Mouse (Mus musculus) limb, embryonic 12.5 days (tissue): ENCODE results near the gene Daam1. TPM values are rescaled to one million over a fixed set of nuclear protein-coding genes. Genes with fewer than 3 reads are reported as not detected.

Experiments used
- ATAC-seq: fragments of 200-750 bp; cut with Nextera tagmentation; 2 replicates; pipeline ENCODE4 v1.8.0; 2017; ENCODE audit warnings: low read depth, moderate TSS enrichment; ENCODE audit not compliant: insufficient number of reproducible peaks, insufficient read depth, low FRiP score, low TSS enrichment
- H3K27ac ChIP-seq: fragments of 300-500 bp; sonication (generic); 2 replicates; pipeline ENCODE4 v1.5.1; 2016; ENCODE audit warnings: mild to moderate bottlenecking, moderate library complexity
- H3K27me3 ChIP-seq: fragments of 300-500 bp; sonication (generic); 2 replicates; pipeline ENCODE4 v1.6.1; 2016; ENCODE audit warnings: mild to moderate bottlenecking, moderate library complexity
- H3K36me3 ChIP-seq: fragments of 300-500 bp; sonication (generic); 2 replicates; pipeline ENCODE4 v1.6.1; 2016; ENCODE audit warnings: mild to moderate bottlenecking, moderate library complexity
- H3K4me1 ChIP-seq: fragments of 300-500 bp; sonication (generic); replicated peaks from 2 replicates; pipeline ENCODE4 v1.6.1; 2016
- H3K4me2 ChIP-seq: fragments of 300-500 bp; sonication (generic); 2 replicates; pipeline ENCODE4 v1.6.1; 2016; ENCODE audit warnings: mild to moderate bottlenecking, moderate library complexity
- H3K4me3 ChIP-seq: fragments of 300-500 bp; sonication (generic); replicated peaks from 2 replicates; pipeline ENCODE4 v1.5.1; 2016; ENCODE audit warnings: mild to moderate bottlenecking
- H3K9ac ChIP-seq: fragments of 300-500 bp; sonication (generic); replicated peaks from 2 replicates; pipeline ENCODE4 v1.6.1; 2016; ENCODE audit warnings: mild to moderate bottlenecking, moderate library complexity
- H3K9me3 ChIP-seq: fragments of 300-500 bp; sonication (generic); 2 replicates; pipeline ENCODE4 v1.6.1; 2016; ENCODE audit warnings: mild to moderate bottlenecking, moderate library complexity
- WGBS: fragments of 180-500 bp; shearing (Covaris S2); methylation state at CpG from one replicate; pipeline ENCODE4 v1.1.7; 2016; 5-methylcytosine and 5-hydroxymethylcytosine counted together
- polyA plus RNA-seq: library from polyadenylated mRNA; unstranded; fragments of >200 nt; fragmentation: Nextera tagmentation; extraction: Ambion mirVana; gene quantifications from 2 replicates; pipeline ENCODE4 v1.2.1, GENCODE M21; 2016

The Daam1 gene
- polyA plus RNA-seq, 1 experiment from 2014 or later: 8.2 TPM

DNA sequence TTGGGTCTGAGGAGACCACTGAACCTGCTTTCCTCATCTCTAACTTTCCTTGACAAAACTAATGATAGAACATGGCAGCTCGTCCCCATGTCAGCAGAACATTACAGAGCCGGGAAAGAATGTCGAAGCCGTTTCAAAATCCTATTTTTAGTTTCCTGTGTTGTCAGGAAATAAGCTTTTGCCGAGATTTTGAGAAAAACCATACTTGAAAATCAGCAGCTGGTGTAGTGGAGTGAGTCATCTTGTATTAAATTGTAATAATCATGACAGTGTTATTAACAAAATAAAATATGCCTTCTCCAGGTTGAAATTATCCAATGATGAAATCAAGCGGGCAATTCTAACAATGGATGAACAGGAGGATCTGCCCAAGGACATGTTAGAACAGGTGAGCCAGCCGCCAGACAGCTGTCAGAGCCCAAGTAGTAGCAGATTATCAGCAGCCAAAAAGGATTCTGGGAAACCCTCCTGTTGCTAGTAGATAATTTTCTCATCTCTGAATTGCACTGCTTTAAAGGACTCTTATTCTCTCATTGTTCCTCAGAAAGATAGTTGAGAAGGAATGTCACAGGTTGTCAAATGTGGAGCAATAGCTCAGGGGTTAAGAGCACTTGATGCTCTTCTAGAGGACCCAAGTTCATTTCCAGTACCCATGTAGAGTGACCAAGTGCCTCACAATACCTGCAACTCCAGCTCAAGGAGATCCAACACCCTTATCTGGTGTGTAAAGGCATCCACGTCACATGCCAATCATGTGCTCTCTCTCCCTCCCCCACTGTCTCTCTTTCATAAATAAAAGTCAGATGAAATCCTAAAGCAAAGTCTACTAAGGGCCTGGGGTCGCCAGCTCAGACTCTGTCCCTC is 140.1 kb downstream of the Daam1 start:
- ATAC-seq: no peak
- H3K9ac ChIP-seq: no peak overlapping the region
- H3K4me1 ChIP-seq: peaks cover 15% of the 10 kb centered on the region; the same call in 1 of the 2 replicates
- no peak overlapping the region for H3K4me3 ChIP-seq
- no peak overlapping the region for H3K27ac ChIP-seq
- no peak overlapping the region for H3K4me2 ChIP-seq
- no peaks in the 10 kb centered on the region for H3K9me3 ChIP-seq
- H3K36me3 ChIP-seq: peaks cover 29% of the 10 kb centered on the region
- WGBS: 76% methylated on average over 9 of the region's 9 CpGs
- no peaks in the 10 kb centered on the region for H3K27me3 ChIP-seq

DNA sequence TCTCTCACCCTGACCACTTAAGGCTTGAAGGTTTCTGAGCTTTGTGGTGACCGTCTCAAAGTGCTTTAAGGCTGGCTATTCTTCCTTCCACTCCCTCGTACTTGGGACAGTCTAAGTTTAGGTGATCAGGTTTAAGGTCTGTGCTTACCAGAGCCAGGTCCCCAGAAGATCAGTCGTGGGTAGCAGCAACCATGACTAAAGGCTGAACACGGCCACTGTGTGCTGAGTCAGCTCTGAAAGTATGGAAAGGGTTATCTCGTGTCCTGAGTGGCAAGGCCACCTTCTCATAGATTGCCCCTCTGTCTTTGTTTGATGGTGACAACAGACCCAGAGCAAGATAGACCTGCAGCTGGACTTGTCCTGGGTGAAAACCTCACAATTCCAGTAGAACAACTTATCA is 141.2 kb downstream of the Daam1 start:
- H3K9ac ChIP-seq: no peak overlapping the region
- no peaks in the 10 kb centered on the region for H3K27me3 ChIP-seq
- H3K4me1 ChIP-seq: peaks cover 15% of the 10 kb centered on the region; the same call in 1 of the 2 replicates
- H3K4me3 ChIP-seq: no peak overlapping the region
- H3K27ac ChIP-seq: no peak overlapping the region
- ATAC-seq: no peak
- peaks cover 40% of the 10 kb centered on the region for H3K36me3 ChIP-seq
- H3K9me3 ChIP-seq: no peaks in the 10 kb centered on the region
- no peak overlapping the region for H3K4me2 ChIP-seq
- WGBS: 78% methylated on average over 5 of the region's 5 CpGs

DNA sequence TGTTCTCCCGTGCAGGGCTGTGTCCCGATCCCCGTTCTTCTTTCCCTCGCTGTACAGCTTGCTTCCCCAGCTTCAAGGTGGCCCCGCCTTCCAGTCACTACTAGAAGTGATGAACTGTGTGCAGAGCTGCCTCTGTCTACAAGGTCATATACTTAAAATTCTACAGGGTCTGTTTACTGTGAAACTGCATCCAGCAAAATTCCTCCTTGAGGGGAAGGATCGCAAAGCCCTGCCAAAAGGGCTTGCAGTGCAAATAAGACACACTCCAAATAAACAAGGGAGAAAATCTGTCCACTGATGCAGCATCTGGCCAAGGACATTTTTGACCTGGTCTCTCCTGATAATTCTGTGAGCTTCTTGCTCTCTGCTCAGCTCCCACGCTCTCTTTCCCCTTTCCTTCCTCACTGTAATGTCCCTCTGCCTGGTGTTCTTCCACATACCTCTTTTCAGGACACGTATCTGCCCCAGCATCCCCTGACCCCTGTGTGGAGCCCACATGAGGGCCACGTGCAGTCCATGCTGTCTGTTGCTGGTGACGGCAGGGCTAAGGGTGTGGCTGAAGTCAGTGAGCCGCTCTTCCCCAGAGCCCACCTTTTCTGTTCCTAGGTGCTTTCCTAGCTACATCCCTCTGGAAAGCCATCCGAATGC is 141.9 kb downstream of the Daam1 start:
- 79% methylated on average over 12 of the region's 12 CpGs for WGBS
- H3K36me3 ChIP-seq: peaks cover 46% of the 10 kb centered on the region

DNA sequence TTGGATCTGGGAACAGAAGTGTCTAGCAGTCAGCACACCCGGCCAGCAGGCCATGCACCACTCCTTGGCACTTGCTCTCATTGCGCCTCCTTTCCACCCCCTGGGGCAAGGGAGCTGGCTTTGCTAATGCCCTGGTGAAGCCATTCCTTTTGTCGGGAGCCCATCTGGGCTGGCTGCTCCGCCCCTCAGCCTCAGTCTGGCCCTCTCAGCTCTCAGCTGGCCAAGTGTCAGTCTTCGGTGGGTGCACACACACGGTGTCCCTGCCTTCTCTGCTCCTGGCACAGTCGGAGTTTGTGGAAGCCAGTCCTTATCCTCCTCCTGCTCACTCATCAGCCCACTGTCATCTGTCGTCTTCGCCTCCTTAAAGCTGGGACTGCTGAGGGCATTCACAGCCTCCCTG is 142.7 kb downstream of the Daam1 start:
- ATAC-seq: no peak
- 41% methylated on average over 9 of the region's 9 CpGs for WGBS
- Histone ChIP-seq H3K9ac (no peak overlapping the region), H3K4me2 (no peak overlapping the region), H3K27ac (no peak overlapping the region), H3K9me3 (no peaks in the 10 kb centered on the region), H3K36me3 (peaks cover 52% of the 10 kb centered on the region), H3K27me3 (no peaks in the 10 kb centered on the region), H3K4me3 (no peak overlapping the region), H3K4me1 (peaks cover 9% of the 10 kb centered on the region; the same call in 1 of the 2 replicates)

More for the DNA sequence above, 141.9 kb downstream of the Daam1 start:
- no peak overlapping the region for H3K27ac ChIP-seq
- no peak overlapping the region for H3K4me3 ChIP-seq
- no peak overlapping the region for H3K4me2 ChIP-seq
- no peaks in the 10 kb centered on the region for H3K27me3 ChIP-seq
- peaks cover 15% of the 10 kb centered on the region; the same call in 1 of the 2 replicates for H3K4me1 ChIP-seq
- H3K9me3 ChIP-seq: no peaks in the 10 kb centered on the region
- no peak for ATAC-seq
- no peak overlapping the region for H3K9ac ChIP-seq

DNA sequence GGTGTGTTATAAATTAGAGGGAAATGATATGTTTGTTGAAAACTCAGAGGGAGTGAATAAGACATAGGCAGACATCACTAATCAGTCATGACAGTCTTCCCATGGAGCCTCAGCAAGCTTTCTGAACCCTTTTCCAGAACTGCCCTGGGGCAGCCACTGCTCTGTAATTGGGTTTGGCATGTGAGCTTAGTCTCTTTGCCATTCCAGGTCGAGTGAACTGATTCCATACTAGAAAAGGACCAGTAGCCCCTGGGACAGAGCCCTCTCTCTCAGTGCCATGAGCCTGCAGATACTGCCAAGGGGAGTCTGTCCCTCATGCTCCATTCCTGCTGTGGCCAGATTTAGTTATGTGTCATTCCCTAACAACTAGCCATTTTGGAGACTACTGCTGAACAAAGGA is 144.7 kb downstream of the Daam1 start:
- Histone ChIP-seq H3K4me1 (no peaks in the 10 kb centered on the region), H3K4me2 (no peak overlapping the region), H3K27me3 (no peaks in the 10 kb centered on the region), H3K27ac (no peak overlapping the region), H3K9me3 (no peaks in the 10 kb centered on the region), H3K4me3 (no peak overlapping the region), H3K36me3 (peaks cover 60% of the 10 kb centered on the region), H3K9ac (no peak overlapping the region)
- ATAC-seq: no peak
- 44% methylated on average over 1 of the region's 1 CpGs for WGBS

DNA sequence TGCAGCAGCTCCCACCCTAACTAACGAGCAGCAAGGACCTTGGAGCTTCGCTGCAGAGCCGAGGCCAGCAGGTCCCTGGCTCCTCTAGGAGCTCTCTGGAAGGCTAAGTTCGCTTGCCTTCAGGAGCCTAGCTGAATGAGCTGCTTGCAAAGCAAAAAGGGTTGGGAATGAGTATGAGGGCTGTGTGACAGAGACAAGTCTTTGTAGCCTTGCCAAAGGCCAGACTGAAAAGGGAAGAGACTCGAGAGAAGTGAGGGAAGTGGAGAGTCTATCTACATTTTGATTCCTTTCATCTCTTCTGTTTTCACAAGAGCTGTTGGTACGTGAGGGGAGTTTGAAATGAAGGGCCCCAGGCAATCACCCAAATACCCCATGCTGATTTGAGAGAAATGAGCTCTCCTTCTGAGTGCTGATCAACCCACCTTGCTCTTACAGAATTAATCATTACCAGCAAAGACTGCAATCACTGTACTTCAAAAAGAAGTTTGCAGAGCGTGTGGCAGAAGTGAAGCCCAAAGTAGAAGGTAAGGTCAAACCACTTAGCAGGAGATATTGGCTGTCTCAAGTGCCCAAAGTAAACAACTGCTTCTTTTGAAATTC is 145.6 kb downstream of the Daam1 start:
- no peak overlapping the region for H3K9ac ChIP-seq
- H3K36me3 ChIP-seq: peaks cover 60% of the 10 kb centered on the region
- H3K4me2 ChIP-seq: no peak overlapping the region
- H3K27me3 ChIP-seq: no peaks in the 10 kb centered on the region
- 51% methylated on average over 7 of the region's 7 CpGs for WGBS
- H3K4me3 ChIP-seq: no peak overlapping the region
- no peaks in the 10 kb centered on the region for H3K4me1 ChIP-seq
- no peak overlapping the region for H3K27ac ChIP-seq
- H3K9me3 ChIP-seq: no peaks in the 10 kb centered on the region
- ATAC-seq: no peak

DNA sequence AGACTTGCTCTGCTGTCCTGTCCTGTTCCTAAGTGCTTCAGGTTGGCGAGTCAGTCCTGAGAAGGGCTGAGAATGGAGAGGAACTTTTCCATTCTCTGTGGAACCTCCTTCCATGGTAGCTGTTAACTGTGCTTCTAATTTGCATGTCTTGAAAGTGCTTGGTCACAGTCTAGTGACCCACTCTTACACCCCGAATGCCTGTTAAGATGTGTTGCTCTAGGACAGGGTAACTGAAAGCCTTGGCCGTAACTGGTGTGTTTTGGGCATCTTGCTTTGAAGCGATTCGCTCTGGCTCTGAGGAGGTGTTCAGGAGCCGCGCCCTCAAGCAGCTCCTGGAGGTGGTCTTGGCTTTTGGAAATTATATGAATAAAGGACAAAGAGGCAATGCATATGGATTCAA is 146.5 kb downstream of the Daam1 start:
- Histone ChIP-seq H3K4me3 (no peak overlapping the region), H3K9me3 (no peaks in the 10 kb centered on the region), H3K36me3 (peaks cover 58% of the 10 kb centered on the region), H3K27me3 (no peaks in the 10 kb centered on the region), H3K4me1 (no peaks in the 10 kb centered on the region), H3K27ac (no peak overlapping the region), H3K9ac (no peak overlapping the region), H3K4me2 (no peak overlapping the region)
- no peak for ATAC-seq
- WGBS: 93% methylated on average over 7 of the region's 7 CpGs

DNA sequence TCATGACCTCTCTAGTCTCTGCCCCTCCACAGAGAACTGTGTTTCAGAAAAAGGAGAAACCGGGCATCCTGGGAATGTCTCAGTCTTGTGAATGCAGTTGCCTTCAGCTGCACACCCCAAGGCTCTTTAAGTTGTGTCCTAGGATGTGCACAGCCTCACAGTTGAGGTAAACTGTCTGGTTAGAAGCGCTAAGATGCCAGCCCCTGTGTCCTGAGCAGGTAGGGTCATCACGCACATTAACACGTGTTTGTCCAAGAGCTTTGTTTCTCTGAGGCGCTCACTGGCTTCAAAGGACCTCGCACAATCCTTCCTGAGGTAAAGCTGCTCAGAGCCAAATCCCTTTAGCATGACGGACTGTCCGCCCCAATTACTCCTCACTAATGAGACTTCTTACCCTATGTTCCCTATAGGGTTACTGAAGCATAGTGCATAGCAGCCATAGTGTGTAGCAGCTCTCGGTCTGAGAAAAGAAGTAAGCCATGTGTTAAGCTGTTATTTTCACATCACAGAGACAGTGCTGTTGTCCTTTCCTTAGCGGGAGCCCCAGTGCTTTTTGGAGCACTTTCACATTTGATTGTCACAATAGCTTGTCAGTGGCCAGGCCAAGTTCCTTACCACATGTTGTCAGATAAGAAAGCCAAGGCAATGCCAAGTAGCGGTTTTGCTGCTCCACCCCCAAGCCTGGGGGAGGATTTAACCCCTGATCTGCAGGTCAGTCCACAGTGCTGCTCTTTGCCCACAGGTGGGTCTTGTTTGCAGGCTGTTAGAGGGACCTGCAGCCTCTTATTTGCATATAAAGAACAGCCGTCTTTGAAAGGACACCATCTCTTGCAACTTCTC is 147.9 kb downstream of the Daam1 start:
- no peaks in the 10 kb centered on the region for H3K4me1 ChIP-seq
- H3K27me3 ChIP-seq: no peaks in the 10 kb centered on the region
- H3K4me2 ChIP-seq: no peak overlapping the region
- H3K27ac ChIP-seq: no peak overlapping the region
- H3K36me3 ChIP-seq: peaks cover 62% of the 10 kb centered on the region
- H3K9ac ChIP-seq: no peak overlapping the region
- no peaks in the 10 kb centered on the region for H3K9me3 ChIP-seq
- no peak overlapping the region for H3K4me3 ChIP-seq
- ATAC-seq: 0 out of 2 replicates have a peak, but pooled peaks have one; percentile 42
- 67% methylated on average over 12 of the region's 12 CpGs for WGBS

DNA sequence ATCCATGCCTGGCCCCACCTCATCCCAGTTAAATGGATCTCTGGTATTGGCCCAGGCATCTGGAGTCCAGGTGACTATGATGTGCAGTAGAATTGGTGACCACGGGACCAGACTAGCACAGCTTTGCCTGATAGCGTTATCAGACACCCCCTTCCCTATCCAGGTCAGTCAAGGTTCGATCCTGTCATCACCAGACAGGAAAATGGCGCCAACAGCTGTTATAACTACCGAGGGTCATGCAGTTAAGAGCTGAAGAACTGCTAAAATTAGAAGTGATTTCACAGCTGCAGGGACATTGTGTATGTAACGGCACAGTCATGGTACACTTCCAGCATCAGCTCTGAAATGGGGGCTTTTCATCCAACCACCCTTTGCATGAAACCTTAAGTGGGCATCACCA is 149.3 kb downstream of the Daam1 start:
- Histone ChIP-seq H3K9ac (no peak overlapping the region), H3K27me3 (no peaks in the 10 kb centered on the region), H3K36me3 (peaks cover 72% of the 10 kb centered on the region), H3K9me3 (no peaks in the 10 kb centered on the region), H3K4me1 (no peaks in the 10 kb centered on the region), H3K4me2 (no peak overlapping the region), H3K4me3 (no peak overlapping the region), H3K27ac (no peak overlapping the region)
- WGBS: 72% methylated on average over 6 of the region's 6 CpGs
- no peak for ATAC-seq

DNA sequence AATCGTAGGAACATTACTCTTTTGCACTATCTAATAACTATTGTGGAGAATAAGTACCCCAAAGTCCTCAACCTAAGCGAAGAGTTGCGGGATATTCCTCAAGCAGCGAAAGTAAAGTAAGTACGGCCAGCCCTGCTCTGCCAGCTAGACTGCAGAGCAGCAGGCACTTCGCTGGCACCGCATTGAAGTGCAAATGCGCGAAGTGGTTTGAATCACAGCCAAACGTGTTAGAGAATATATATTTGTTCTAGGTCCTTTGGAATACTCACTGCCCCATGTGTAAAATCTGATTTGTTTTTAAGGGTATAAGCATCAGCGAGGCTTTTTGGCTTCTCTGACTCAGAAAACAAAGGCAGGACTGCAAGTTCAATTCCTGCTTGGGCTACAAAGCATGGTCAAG is 149.9 kb downstream of the Daam1 start:
- H3K27ac ChIP-seq: no peak overlapping the region
- no peak overlapping the region for H3K4me3 ChIP-seq
- H3K4me2 ChIP-seq: no peak overlapping the region
- ATAC-seq: no peak
- no peak overlapping the region for H3K9ac ChIP-seq
- H3K27me3 ChIP-seq: no peaks in the 10 kb centered on the region
- no peaks in the 10 kb centered on the region for H3K4me1 ChIP-seq
- WGBS: 93% methylated on average over 11 of the region's 11 CpGs
- H3K36me3 ChIP-seq: peaks cover 71% of the 10 kb centered on the region
- no peaks in the 10 kb centered on the region for H3K9me3 ChIP-seq

DNA sequence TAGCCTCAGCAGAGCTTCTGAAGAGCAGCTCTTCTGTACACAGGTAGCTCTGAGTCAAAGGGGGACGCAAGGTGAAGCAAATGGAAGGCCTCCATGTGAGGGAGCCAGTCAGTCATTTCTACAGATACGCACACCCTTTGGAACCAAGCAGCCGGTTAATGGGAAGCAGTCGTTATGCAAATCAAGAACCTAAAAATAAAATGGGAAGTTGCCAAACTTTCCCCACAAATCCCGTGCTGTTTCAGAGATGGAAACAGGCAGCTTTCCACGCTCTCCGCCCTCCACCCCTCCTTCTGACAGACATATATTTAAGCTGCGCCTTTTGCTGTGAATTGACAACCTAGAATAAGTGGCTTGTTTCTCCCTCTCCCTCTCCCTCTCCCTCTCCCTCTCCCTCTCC is 150.4 kb downstream of the Daam1 start:
- H3K9ac ChIP-seq: no peak overlapping the region
- peaks cover 70% of the 10 kb centered on the region for H3K36me3 ChIP-seq
- no peaks in the 10 kb centered on the region for H3K9me3 ChIP-seq
- no peak overlapping the region for H3K4me3 ChIP-seq
- no peak overlapping the region for H3K4me2 ChIP-seq
- WGBS: 87% methylated on average over 8 of the region's 8 CpGs
- ATAC-seq: no peak
- H3K27ac ChIP-seq: no peak overlapping the region
- no peaks in the 10 kb centered on the region for H3K4me1 ChIP-seq
- no peaks in the 10 kb centered on the region for H3K27me3 ChIP-seq
